Mouse (Mus musculus) cerebellum, postnatal 14 days (tissue): ENCODE measurements around the gene Ap3m1.
A peak's percentile ranks its signal among the peaks of the same experiment; 100 is the strongest.
"Not testable (repeated sequence)": the region's sequence is repeated elsewhere in the genome, so short reads cannot be mapped to it uniquely, and the experiment has no call there.

Experiments
- DNase-seq, 2 experiments: peaks; one replicate each; pipeline ENCODE4 v3.0.0; 2021; ENCODE audit warnings: mixed read lengths in 2 of 2

Ap3m1 gene

DNA sequence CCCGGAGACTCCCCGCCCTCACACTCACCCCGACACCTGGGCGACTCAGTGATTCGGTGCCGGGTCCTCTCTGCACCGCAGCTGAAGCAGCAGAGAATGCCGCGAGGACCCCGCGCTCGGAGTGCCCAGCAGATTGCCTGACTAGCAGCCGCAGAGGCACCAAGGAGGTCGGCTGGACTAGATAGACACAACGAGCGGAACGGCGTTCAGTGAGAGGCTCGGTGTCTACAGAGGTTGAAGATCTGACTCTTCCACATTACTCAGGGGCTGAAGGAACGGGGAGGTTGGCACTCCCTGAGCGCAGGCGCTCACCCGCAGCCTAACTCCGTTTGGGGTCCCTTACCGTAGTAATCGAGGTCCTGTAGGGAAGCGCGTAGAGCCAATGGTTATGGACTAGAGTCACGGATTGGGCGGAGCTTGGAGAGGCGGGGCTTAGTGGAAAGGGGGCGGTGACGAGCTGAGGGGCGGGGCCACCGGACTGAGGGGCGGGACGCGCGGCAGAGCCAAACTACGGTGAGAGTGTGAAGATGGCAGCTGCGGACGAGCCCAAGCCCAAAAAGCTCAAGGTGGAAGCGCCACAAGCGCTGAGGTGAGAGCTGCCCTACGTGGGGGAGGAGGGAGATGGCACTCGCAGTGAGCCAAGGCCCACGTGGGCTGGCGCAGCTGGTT is at the start of gene Ap3m1, which contains the start of gene Adk:
Ap3m1 (minus strand) TSS at position 397 of the 669 bp plus-strand sequence.
Adk (plus strand) TSS at position 463 of the 669 bp plus-strand sequence.
- peak; percentile 96 for DNase-seq

DNA sequence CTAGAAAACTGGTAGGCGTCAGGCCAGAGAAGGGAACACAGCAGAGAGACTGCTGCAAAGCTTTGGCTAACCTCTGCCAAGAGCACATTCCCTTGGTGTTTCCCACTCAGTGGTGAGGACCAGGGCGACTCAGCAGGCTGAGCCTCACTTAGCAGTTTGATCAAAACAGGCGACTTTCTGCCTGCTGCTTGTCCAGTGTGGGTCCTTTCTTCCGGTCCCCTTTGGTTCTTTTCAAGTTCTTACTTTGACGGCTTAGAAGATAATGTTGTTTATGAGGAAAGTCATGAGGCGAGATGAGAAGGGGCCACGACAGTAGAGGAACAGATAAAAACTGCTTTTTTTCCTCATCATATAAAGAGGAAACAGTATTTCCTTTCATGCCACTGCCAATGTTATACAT is 49.3 kb upstream of the Ap3m1 start:
- DNase-seq = no peak

DNA sequence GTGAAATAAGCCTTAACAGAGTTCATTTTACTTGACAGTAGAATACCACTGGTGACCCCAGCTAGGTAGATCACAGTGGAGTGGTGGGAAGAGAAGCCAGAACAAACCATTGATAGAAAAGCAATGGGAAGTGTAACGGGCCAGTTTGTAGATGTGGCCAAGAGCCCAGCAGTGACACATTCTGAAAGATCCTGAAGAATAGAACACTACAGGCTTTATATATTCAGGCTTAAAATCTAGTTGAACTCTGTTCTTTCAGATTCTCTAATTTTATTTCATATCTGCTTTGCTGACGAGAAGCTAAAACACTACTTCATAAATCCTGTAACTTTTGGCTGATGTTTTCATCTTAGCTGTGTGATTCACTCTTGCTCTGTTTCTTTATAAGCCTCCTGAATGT is 48.6 kb upstream of the Ap3m1 start:
- no peak for DNase-seq

DNA sequence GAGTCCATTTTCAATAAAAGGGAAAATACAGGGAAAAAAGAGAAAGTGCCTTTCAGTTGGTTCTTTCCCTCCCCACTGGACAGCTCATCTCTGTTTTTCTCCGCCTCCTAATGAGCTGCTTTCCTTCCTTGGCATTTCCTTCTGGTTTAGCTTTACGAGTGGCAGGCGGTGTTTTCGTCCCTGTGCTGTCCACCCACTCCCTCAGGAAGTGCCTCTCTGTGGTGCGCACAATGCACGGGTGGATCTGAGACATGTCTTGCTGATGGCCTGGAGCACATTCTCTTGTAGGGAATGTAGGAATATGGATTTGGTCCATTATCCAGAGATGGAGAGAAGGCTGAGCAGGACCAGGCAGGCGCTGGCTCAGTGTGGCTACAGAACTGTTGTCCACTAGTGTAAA is 47.1 kb upstream of the Ap3m1 start:
- DNase-seq = no peak

DNA sequence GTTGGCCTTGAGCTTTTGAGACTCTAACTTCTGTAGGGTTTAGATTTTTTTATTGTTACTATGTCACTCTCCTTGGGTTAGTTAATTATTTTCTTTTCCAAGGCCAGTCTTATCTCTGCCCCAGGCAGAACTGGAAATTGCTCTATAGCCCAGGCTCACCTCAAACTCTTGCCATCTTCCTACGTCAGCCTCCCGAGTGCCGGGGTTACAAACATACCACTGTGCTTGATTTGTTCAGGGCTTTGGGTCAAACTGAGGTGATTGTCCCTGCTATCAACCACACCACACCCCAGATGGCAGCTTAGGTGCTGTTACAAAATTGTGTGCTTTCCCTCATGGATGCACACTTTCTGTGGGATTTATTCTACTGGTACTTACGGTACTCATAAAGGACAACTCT is 44.4 kb upstream of the Ap3m1 start:
- DNase-seq = no peak

DNA sequence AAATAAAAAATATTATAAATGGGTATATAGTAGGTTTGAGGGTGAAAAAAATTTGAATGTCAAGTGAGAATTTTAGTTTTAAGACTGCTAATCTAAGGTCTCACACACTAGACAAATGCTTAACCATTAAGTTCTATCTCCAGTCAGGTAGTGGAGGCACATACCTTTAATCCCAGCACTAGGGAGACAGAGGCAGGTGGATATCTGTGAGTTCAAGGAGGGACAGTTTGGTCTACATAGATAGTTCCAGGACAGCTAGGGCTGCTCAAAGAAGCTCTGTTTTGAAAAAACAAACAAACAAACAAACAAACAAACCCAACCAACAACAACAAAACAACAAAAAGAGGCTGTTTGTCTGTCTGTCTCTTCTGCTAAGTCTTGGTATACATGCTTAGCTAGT is 44.0 kb upstream of the Ap3m1 start:
- DNase-seq = no peak

DNA sequence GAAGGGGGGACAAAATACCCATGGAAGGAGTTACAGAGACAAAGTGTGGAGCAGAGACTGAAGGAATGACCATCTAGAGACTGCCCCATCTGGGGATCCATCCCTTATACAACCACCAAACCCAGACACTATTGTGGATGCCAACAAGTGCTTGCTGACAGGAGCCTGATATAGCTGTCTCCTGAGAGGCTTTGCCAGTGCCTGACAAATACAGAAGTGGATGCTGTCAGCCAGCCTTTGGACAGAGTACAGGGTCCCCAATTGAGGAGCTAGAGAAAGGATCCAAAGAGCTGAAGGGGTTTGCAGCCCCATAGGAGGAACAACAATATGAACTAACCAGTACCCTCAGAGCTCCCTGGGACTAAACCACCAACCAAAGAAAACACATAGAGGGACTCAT is 41.9 kb upstream of the Ap3m1 start:
- DNase-seq = not testable (repeated sequence)

DNA sequence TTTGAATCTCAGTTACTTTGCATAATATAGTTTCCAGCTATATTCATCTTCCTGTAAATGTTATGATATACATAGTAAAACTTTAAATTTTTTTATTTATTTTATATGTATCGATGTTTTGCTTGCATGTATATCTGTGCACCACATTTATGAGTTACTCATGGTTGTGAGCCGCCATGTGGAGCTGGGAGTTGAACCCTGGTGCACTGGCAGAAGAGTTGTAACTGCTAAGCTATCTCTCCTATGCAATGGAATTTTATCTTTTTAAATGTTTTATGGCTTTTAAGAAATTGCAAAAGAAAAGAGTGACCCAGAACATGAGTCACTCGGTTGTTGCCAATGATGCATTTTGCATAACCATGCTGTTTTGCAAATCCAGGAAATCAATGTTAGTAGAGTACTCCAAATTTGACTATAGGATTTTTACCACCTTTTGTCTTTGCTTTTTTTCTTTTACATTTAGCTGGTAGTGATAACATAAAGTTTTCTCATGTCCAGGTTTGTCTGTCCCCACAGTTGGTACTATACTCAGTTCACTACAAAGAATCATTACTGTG is 38.7 kb upstream of the Ap3m1 start:
- DNase-seq = no peak

DNA sequence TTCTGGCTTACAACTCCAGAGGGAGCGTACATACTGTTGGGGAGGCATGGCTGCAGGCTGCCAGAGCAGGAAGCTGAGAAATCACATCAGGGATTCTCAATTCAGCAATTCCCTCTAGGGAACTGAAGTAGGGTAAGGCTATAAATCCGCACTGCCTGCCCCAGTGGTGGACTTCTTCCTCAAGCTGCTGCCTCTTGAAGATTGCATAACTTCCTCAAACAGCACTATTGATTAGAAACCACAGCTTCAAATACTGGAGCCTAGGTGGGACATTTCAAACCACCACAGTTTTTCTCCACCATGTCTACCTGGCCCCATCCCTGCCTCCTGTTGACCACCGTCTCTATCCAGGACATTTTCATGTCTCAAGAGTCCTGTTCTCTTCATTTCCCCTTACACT is 38.1 kb upstream of the Ap3m1 start:
- DNase-seq = no peak

DNA sequence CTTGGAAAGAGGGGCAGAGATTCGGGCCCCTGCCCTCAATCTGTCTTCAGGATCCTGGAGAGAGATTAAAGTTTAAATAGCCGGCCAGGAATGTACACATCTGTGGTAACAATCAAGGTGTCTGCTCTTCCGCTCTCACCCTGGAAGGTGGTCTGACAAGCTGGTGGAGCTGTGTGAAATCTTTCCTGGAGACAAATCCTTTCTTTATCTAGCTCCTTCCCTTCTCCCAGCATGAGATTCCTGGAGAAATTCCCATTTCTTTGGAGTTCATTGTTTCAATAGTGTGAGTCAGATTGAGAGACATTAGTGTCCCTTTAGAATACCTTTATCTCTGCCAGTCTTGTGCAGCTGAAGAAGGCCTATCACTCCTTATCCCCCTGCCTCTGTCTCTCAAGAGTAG is 36.4 kb upstream of the Ap3m1 start:
- no peak for DNase-seq

DNA sequence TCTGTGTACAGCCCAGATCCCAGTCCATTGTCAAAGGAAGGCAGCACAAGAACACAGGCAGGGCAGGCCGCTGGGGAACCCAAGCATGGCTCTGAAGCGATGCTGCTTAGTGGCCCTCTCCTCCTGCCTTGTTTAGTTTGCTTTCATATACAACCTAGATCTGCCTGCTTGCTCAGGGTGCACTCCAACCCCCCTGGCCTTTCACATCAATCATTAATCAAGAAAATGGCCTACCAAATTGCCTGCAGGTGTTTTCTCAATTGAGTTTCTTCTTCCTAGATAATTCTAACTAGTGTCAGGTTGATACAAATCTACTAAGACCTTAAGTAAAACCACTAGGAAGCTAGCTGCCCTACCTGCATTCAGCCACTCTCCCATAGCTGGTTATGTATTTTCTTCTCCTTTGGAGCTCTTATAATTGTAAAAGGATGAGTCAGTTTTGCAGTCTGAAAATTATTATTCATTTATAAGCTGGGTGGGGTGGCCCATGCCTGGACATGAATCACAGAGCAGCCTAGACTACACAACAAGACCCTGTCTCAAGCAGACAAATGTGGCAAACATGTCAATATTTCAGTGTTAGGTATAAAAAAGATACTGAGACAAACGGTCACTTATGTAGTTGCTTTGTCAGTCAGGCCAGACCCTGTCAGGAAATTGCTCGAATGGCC is 35.2 kb upstream of the Ap3m1 start:
- DNase-seq = no peak

DNA sequence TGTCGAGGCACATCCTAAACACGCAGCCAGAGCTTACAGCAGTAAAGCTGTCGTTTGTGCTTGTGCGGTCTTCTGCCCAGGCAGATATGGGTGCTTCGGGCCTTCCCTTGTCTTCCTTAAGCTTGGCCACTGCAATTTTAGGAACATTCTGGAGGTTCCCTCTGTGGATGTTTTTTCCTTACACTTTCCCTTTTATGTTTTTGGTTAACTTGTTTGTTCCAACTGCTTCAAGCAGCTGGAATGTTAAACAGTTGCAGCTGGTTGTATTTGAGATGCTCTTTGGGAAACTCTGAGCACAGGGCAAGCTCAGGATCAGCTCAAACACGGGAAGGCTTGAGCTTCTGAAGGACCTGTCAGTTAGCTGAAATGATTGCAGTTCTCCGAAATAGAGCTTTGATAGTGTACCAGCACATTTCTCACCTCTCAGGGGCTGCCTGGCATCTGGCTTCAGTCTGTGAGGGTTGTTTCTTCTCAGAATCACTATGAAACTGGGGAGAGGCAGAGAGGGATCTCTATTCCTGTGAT is 34.6 kb upstream of the Ap3m1 start:
- DNase-seq = no peak

DNA sequence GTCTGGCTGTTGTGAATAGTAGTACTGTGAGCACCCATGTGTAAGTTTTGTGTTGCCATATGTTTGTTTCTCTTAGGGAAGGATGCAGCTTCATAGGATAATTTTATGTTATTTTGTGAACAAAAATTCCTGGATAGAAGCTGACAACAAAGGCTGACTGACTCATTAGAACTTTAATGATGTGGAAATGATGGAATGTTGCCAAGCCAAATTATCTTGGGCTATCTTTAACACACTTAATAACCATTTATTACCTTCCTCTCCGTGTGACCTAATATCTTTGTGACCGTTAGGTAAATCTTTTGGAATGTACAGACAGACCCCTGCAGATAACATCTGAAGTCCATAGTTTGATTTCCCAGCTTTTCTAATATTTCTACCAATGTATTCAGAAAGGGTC is 33.8 kb upstream of the Ap3m1 start:
- no peak for DNase-seq

DNA sequence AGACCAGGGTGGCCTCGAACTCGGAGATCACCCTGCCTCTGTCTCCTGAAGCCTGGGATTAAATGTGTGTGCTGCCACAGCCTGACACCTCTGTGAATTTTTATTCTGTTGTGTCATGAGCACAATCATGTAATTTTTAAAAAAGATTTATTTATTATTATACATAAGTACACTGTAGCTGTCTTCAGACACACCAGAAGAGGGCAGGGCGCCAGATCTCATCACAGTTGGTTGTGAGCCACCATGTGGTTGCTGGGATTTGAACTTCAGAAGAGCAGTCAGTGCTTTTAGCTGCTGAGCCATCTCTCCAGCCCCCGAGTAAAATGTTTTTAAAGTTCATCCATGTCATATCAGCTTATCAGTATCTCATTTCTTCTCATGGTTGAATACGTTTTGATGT is 33.4 kb upstream of the Ap3m1 start:
- DNase-seq = peak in 1 of 2 experiments; percentile 29

DNA sequence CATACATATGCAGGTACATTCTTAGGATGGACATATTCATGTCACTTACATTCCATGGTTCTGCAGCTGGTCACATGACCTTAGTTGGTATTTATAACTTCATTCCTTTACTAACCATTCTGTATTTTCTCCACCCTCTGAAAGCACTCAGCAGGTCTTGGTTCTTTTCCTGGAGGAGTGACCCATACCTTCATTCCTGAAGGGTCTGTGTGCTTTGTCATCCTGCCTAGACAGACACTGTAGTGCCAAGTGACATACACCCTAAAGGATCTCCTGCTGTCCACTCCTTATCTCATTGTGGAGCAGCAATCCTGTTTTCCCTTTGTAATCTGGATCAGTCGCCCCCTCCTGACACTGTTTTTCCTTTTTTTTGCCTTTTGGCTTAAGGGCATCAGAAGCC is 30.5 kb upstream of the Ap3m1 start:
- DNase-seq = no peak

DNA sequence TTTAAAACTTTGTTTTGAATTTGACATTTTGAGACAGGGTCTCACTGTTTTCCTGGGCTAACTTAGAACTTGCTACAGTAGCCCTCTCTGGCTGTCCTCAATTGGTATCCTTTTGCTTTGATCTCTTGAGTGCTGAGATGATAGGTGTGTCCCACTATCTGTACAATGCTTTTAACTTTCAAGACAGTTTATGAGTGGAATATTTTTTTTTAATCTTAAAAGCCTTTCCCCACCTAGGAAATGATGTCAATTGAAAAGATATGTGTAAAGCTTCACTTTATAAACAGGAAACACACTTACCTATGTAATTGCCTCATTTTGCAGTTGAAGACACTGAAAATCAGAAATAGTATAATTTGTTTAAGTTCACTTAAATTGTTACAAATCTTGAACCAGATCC is 26.2 kb upstream of the Ap3m1 start:
- DNase-seq = no peak

DNA sequence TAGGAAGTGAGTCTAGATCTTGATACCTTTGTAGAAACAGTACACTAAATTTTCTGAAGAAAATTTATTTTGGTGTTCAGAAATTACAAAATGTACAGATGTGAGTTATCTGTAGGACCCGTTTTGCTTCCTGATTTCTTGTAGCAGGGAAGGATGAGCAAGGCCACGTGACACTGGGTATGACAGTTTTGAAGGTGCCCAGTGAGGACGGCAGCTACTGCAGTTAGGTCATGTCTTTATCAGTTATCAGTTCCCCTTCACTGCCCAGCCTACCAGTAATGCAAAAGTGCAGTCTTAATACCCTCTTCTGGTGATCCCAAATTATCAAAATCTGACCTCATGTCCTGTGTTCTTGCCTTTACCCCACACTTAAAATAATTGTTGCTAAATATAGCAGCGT is 25.6 kb upstream of the Ap3m1 start:
- no peak for DNase-seq

DNA sequence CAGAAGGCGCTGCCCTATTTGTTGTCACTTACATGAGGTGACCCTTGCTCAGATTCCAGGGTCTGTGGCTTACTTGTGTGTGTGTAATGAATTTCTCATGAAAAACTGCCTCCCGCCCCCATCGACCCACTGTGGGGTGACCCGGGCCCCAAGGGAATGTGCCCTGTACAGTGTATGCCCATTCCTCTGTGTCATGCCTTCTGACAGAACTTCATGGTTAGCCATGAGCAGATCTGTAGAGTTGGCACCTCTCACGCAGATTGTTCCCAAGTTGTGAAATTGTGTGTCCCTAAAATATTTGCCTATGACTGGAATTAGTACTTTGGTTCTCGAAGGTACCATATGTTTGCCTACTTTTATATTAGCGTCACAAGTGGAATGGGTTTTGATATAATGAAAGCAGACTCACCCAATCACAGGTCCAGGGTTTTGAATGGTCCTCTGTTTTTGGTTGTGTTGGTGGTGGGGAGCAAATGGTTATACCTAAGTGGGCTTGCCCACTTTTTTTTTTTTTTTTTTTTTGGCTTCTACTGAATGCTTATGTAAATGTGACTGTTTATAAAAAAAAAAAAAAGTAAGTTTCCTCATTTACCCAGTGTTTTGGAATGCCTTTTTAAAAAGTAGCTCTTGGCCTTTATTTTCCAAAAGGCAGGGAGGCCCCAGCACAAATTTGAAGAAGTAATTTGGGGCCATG is 24.3 kb upstream of the Ap3m1 start:
- peak; percentile 40 to 44 for DNase-seq

DNA sequence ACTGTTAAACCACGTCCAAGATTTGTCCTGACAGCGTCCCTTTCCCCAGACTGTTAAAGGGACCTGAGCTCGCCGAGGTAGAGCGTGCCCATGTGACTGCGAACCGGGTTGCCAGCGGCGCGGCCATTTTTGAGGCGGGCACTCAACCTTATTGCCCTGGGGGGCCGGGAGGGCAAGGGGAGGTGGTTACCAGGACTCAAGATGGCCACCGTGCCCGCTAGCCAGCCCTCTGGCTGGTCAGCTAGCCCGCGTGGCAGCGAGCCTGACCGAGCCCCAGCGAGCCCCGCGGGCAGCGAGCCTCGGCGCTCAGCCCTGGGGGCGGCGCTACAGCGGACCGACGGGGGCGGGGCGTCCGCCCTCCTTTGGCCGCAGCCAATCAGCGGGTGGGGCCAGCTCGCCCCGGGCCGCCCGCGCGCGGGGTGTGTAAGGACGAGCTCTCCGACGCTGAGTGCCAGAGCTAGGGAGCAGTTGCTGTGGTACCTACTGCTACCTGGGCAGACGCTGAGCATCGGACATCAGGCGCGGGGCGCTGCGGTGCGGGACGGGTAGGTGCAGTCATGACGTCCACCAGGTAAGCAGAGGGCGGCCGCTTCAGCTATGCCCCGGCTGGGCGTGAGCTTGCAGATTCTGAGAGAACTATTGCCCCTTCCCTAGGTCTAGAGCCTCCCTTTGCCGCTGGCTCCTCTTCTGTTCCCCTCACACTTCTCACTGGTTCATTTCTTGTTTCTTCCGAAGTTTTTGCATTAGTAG is 23.6 kb upstream of the Ap3m1 start:
- peak; percentile 97 for DNase-seq

DNA sequence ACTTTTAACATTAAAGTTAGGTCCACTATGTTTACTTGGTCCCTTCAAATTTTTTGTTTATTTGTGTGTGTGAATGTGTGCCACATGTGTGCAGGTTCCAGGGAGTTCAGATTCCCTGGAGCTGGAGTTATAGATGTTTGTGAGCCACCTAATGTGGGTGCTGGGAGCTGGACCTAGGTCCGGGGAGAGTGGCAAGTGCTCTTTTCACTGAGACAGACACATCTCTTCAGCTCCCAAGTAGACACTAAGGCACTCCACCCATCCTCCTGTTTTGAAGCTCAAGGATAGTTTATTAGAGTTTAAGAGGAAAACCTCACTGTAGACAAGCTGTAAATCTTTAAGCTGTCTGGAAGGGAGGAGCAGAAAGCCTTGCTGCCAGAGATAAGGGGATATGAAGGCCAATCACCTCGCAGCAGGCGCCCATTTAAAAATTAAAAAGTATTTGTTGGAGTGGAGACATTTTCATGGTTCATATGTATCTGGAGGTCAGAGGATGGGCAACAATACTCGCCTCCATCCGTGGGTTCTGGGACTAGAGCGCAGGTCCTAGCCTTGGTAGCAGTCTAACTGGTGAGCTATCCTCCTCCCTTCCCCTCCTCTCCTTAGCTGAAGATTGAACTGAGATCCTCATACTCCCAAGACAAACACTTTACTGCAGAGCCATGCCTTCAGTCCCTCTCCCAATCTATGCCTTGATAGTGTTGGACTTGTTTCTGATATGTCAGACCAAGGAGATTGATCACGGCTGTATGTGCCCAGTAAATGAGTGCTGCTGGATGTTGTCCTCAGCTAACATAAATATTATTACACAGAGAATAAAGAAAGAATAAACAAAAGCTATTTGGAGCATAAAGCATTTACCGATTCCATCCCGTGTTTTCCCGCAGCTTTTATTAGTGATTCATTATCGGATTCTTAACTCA is 22.4 kb upstream of the Ap3m1 start:
- DNase-seq = no peak

DNA sequence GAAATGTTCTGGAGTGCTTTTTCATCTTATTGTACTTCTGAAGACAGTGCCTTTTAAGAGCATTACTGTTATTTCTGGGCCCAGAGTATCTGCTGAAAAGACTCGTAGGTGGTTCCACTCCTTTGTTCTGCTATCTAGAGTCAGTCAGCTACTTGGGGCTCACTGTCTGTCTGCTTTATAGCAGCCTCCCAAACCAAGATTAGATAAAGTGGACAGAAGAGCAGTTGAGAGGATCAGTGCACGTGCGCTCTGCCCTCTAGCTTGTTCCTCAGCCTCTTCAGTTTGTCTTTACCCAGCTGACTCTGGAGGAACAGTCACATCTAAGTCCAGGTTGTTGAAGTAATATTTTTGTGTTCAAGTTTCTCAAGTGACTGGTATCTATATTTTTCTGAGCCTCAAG is 21.7 kb upstream of the Ap3m1 start:
- no peak for DNase-seq

DNA sequence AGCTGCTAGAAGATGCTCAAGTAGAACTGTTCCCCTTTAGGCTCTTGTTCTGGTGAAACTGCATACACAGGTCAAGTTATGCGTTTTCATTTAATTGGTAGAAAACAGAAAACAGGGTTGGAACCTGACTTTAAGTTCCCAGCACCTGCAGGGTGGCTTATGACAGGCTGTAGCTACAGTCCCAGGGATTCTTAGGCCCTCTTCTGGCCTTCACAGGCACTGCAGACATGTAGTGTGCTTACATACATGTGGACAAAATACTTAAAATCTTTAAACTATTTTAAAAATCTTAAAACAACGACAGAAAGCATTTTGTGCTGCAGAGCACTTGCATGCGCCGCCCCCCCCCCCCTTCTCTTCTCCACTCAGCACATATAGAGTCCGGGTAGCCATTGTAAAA is 17.3 kb upstream of the Ap3m1 start:
- DNase-seq = no peak
